Mouse (Mus musculus) inflammation-experienced regulatory T-cells, adult 16 weeks (primary cell): ENCODE data around the gene Aldh1a7. TPM values are rescaled to one million over a fixed set of nuclear protein-coding genes. Genes with fewer than 3 reads are reported as not detected.

Source experiments
- polyA plus RNA-seq: library from polyadenylated mRNA; unstranded; fragments of 100-300 nt; shearing (Covaris generic); gene quantifications from one replicate; pipeline ENCODE4 v1.2.1, GENCODE M21; 2017

Gene Aldh1a7
- polyA plus RNA-seq = not detected

DNA sequence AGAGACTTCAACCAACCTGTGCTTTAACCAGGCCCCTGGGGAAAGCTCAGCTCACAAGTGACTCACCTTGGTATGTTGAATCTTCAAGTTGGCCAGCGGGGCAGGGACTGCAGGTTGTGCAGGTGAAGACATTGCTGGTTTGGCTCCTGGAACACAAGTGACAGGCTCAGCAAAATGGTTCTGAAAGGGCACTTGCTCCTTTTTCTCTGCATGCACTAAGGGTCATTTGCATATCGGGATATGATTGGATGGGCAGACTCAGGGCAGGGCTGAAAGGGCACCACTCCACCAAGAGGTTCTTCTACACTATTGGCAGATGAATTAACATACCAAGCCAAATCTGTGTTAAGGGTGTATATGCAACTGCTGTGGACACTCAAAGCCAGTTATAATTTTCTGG lies at the start of gene Aldh1a7:
Aldh1a7 (minus strand) TSS at position 182 of the 400 bp plus-strand sequence.

Other genes with a start within 250 kb of the Aldh1a7 start
- 0.44 TPM for gene Aldh1a1, start 234.8 kb downstream of the Aldh1a7 start, polyA plus RNA-seq
- not detected for gene Tmc1, start 226.6 kb upstream of the Aldh1a7 start, polyA plus RNA-seq